In genomic region chr8:9139059-9139620, GRCm38 (mm10) we compare ENCODE assay signal across 10 mouse cellular contexts.
DNase-seq lines count a peak whose midpoint lies in the region; ATAC-seq lines count a peak whose summit lies in the region.
"Had no signal": no experiment of that assay in that cellular context is flagged by ENCODE, and none has a peak within 500 bp of the region (broad histone marks: within the 10 kb centered on the region; RNA-seq: fewer than 3 reads in every experiment).

No protein-coding gene starts in this region.

- H3K36me3 ChIP-seq in forebrain, embryonic 16.5 days (ENCODE audit: control insufficient read depth, insufficient read depth): no peaks in the 10 kb centered on the region
- H3K36me3 ChIP-seq: liver, embryonic 13.5 days had no signal

- H3K4me3 ChIP-seq in forebrain, embryonic 16.5 days (replicated peaks; ENCODE audit: low read length): no peak overlapping the region
- H3K4me3 ChIP-seq: liver, embryonic 13.5 days had no signal

- WGBS in forebrain, embryonic 16.5 days: 86% methylated on average over 3 of the region's 3 CpGs

- H3K4me2 ChIP-seq in forebrain, embryonic 16.5 days (ENCODE audit: low read length): no peak overlapping the region
- H3K4me2 ChIP-seq: liver, embryonic 13.5 days had no signal

- H3K9ac ChIP-seq in forebrain, embryonic 16.5 days (replicated peaks; ENCODE audit: low read depth, low read length): no peak overlapping the region
- H3K9ac ChIP-seq: liver, embryonic 13.5 days had no signal

- no peak overlapping the region for H3K27ac ChIP-seq in forebrain, embryonic 16.5 days (ENCODE audit: low read length)
- H3K27ac ChIP-seq: liver, embryonic 13.5 days had no signal

- no peaks in the 10 kb centered on the region; the same call in 1 of the 2 replicates for H3K4me1 ChIP-seq in forebrain, embryonic 16.5 days (replicated peaks; ENCODE audit: control insufficient read depth, insufficient read depth, low read length)
- H3K4me1 ChIP-seq: liver, embryonic 13.5 days had no signal

- no peak for ATAC-seq in forebrain, embryonic 16.5 days

- H3K27me3 ChIP-seq in forebrain, embryonic 16.5 days (replicated peaks; ENCODE audit: control insufficient read depth, insufficient read depth, low read length): no peaks in the 10 kb centered on the region
- H3K27me3 ChIP-seq: liver, embryonic 13.5 days had no signal

- DNase-seq in adrenal gland, postnatal 10 days: peak; percentile 26
- no peak for DNase-seq in adrenal gland, postnatal 25 days
- peak; percentile 7 for DNase-seq in lung, postnatal 25 days (ENCODE audit: low spot score)
- no peak for DNase-seq in lung, postnatal 4 days
- peak; percentile 67 for DNase-seq in gastrocnemius, postnatal 25 days
- peak; percentile 4 to 9 for DNase-seq in kidney, postnatal 36 days
- DNase-seq in embryo, embryonic 10.5 days (ENCODE audit: low spot score): no peak
- DNase-seq: adrenal gland, adult 2 months; liver, embryonic 13.5 days had no signal

- no peaks in the 10 kb centered on the region for H3K9me3 ChIP-seq in forebrain, embryonic 16.5 days (ENCODE audit: control insufficient read depth, low read length)
- H3K9me3 ChIP-seq: liver, embryonic 13.5 days had no signal

Comparison
In these comparisons a context has a peak if more than half of its experiments do, and no peak if none do; other contexts are left out.
1. DNase-seq: peak in adrenal gland, postnatal 10 days (single experiment), lung, postnatal 25 days (single experiment), gastrocnemius, postnatal 25 days (single experiment) and kidney, postnatal 36 days (2 of 2); none in adrenal gland, postnatal 25 days (single experiment), lung, postnatal 4 days (0 of 2) and embryo, embryonic 10.5 days (single experiment).